Mouse (Mus musculus) lung, embryonic 16.5 days (tissue): ENCODE measurements around the gene Cdr2. TPM values are rescaled to one million over a fixed set of nuclear protein-coding genes. Genes with fewer than 3 reads are reported as not detected.
A peak's percentile ranks its signal among the peaks of the same experiment; 100 is the strongest.
"Not testable (repeated sequence)": the region's sequence is repeated elsewhere in the genome, so short reads cannot be mapped to it uniquely, and the experiment has no call there.

Source experiments
- ATAC-seq: fragments of 200-750 bp; cut with Nextera tagmentation; 2 replicates; pipeline ENCODE4 v1.8.0; 2017; ENCODE audit warnings: low read depth, mild to moderate bottlenecking, moderate library complexity
- H3K27ac ChIP-seq: fragments of 300-500 bp; sonication (generic); 2 replicates; pipeline ENCODE4 v1.5.1; 2014; ENCODE audit warnings: mild to moderate bottlenecking, control low read depth, low read length
- H3K27me3 ChIP-seq: fragments of 300-500 bp; sonication (generic); 2 replicates; pipeline ENCODE4 v1.6.1; 2014; ENCODE audit warnings: low read depth, low read length, mixed read lengths; ENCODE audit not compliant: control insufficient read depth, insufficient read depth
- H3K36me3 ChIP-seq: fragments of 300-500 bp; sonication (generic); 2 replicates; pipeline ENCODE4 v1.6.1; 2014; ENCODE audit warnings: low read length; ENCODE audit not compliant: control insufficient read depth, insufficient read depth
- H3K4me1 ChIP-seq: fragments of 300-500 bp; sonication (generic); replicated peaks from 2 replicates; pipeline ENCODE4 v1.6.1; 2014; ENCODE audit warnings: low read length, mixed read lengths; ENCODE audit not compliant: control insufficient read depth, insufficient read depth
- H3K4me2 ChIP-seq: fragments of 300-500 bp; sonication (generic); 2 replicates; pipeline ENCODE4 v1.6.1; 2014; ENCODE audit warnings: low read depth, low read length, control low read depth
- H3K4me3 ChIP-seq: fragments of 300-500 bp; sonication (generic); 2 replicates; pipeline ENCODE4 v1.5.1; 2014; ENCODE audit warnings: mild to moderate bottlenecking, low read length, control low read depth
- H3K9ac ChIP-seq: fragments of 300-500 bp; sonication (generic); 2 replicates; pipeline ENCODE4 v1.6.1; 2014; ENCODE audit warnings: low read length, control low read depth
- H3K9me3 ChIP-seq: fragments of 300-500 bp; sonication (generic); 2 replicates; pipeline ENCODE4 v1.6.1; 2016; ENCODE audit warnings: low read length; ENCODE audit not compliant: control insufficient read depth
- WGBS: fragments of 180-500 bp; shearing (Covaris S2); extraction: QIAGEN DNeasy Blood & Tissue Kit; methylation state at CpG from one replicate; pipeline ENCODE4 v1.1.7; 2014; 5-methylcytosine and 5-hydroxymethylcytosine counted together
- polyA plus RNA-seq: library from polyadenylated mRNA; unstranded; fragments of >200 nt; fragmentation: Nextera tagmentation; extraction: Ambion mirVana; gene quantifications from 2 replicates; pipeline ENCODE4 v1.2.1, GENCODE M21; 2015

Cdr2 gene
- polyA plus RNA-seq, 1 experiment from 2014 or later: 8.5 TPM

DNA sequence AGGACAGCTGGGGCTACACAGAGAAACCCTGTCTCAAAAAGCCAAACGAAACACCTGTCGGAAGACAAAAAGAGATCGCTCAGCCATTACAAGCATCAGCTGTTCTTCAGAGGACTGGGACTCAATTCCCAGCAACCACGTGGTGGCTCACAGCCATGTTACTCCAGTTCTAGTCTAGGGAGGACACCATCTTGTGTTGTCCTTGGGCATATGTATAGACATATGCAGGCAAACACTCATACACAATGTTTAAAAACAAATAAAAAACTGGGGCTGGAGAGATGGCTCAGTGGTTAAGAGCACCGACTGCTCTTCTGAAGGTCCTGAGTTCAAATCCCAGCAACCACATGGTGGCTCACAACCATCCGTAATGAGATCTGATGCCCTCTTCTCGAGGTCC is 28.5 kb downstream of the Cdr2 start:
- WGBS: 88% methylated on average over 7 of the region's 7 CpGs
- not testable (repeated sequence) for ATAC-seq, H3K4me3 ChIP-seq, H3K9me3 ChIP-seq, H3K4me1 ChIP-seq, H3K27ac ChIP-seq, H3K4me2 ChIP-seq, H3K27me3 ChIP-seq, H3K9ac ChIP-seq
- peaks cover 11% of the 10 kb centered on the region; the same call in 1 of the 2 replicates for H3K36me3 ChIP-seq

DNA sequence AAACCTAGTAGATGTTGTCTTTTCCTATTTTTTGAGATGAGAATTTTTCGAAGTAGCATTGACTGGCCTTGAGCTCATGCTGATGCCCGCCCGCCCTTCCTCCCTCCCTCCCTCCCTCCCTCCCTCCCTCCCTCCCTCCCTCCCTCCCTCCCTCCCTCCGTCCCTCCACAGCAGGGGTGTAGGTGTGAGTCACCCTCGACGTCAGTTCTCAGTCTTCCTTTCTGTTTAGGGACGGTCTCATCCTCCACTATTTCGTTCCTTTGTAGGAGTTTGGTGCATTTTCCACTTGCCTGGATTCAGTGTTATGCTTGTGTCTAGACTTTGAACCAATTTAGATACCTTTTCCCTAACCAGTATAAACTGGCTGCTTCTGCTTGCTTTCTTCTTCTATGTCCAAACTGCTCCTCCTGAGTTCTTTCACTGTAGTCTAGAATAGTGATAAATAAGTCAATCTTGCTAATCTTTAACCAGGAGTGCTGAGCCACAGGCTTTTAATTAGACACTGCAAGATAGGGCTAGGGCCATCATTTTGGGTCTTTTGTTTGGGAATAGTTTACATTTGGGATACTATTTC is 38.1 kb downstream of the Cdr2 start:
- Histone ChIP-seq H3K27ac (no peak overlapping the region), H3K4me3 (no peak overlapping the region), H3K9ac (no peak overlapping the region), H3K27me3 (no peaks in the 10 kb centered on the region), H3K36me3 (peaks cover 25% of the 10 kb centered on the region), H3K9me3 (no peaks in the 10 kb centered on the region), H3K4me2 (no peak overlapping the region), H3K4me1 (no peaks in the 10 kb centered on the region)
- no peak for ATAC-seq
- 70% methylated on average over 7 of the region's 8 CpGs for WGBS

DNA sequence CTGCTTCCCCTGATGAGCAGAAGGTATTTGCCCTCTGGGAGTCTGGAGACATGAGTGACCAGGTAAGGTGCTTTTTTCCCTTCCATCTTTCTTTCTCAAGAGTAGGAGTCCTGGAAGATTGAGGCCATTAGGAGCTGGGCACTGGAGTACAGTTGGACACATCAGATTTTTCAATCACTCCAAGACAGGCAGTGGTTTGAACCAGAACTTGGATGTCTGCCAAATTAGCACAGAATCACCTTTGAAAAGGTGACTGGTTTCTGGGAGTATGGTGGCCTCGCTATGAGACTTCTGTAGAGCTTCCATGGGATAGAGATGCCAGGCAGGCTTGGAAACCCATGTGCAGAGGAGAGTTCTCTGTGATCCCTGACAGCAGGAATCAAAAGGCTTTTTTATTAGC is 39.6 kb downstream of the Cdr2 start:
- Histone ChIP-seq H3K4me1 (no peaks in the 10 kb centered on the region), H3K27me3 (no peaks in the 10 kb centered on the region), H3K36me3 (peaks cover 27% of the 10 kb centered on the region), H3K4me3 (no peak overlapping the region), H3K4me2 (no peak overlapping the region), H3K27ac (no peak overlapping the region), H3K9me3 (no peaks in the 10 kb centered on the region), H3K9ac (no peak overlapping the region)
- WGBS: 74% methylated on average over 1 of the region's 1 CpGs
- ATAC-seq: no peak

DNA sequence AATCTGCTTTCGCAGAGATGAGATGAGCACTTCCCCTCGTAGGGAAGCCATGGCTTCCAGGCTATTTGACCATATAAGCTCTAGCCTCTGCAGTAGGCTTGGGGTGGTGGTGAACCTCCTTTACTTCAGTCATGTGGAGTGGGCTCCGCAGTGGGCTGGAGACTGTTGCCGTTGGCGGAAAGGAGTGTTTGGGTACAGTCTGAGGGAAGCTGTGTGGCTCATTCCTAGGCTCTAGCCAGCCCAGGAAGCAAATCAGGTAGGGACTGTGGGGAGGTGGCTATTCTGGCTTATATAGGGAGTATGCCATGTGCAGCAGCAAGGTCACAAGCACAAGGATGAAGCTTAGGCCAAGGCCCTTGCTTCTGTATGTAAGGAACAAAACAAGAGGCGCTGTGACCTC is 40.9 kb downstream of the Cdr2 start:
- H3K4me2 ChIP-seq: no peak overlapping the region
- ATAC-seq: no peak
- H3K9me3 ChIP-seq: no peaks in the 10 kb centered on the region
- H3K4me3 ChIP-seq: no peak overlapping the region
- 90% methylated on average over 6 of the region's 6 CpGs for WGBS
- no peaks in the 10 kb centered on the region for H3K4me1 ChIP-seq
- H3K27ac ChIP-seq: no peak overlapping the region
- H3K9ac ChIP-seq: no peak overlapping the region
- H3K27me3 ChIP-seq: no peaks in the 10 kb centered on the region
- H3K36me3 ChIP-seq: peaks cover 29% of the 10 kb centered on the region

DNA sequence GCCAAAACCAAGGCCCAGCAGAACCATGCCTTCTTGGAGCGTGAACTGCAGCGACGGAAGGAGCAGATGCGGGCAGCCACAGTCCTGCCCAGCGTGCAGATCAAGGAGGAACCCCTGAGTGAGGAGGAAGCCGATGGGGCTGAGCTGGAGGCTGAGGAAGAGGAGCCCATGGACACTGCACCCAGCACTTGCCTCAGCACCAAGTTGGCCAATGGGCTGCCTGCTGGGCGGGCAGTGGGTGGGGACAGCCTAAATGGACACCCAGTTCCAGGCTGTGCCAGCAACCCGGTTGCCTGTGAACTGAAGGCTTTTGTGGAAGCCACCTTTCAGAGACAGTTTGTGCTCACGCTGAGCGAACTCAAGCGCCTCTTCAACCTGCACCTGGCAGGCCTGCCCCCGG is 41.8 kb downstream of the Cdr2 start:
- no peak overlapping the region for H3K9ac ChIP-seq
- no peaks in the 10 kb centered on the region for H3K4me1 ChIP-seq
- H3K27me3 ChIP-seq: no peaks in the 10 kb centered on the region
- no peak overlapping the region for H3K4me3 ChIP-seq
- 0 out of 2 replicates have a peak, but pooled peaks have one; percentile 47 for ATAC-seq
- 94% methylated on average over 12 of the region's 12 CpGs for WGBS
- H3K27ac ChIP-seq: no peak overlapping the region
- no peaks in the 10 kb centered on the region for H3K9me3 ChIP-seq
- peaks cover 26% of the 10 kb centered on the region for H3K36me3 ChIP-seq
- no peak overlapping the region for H3K4me2 ChIP-seq

DNA sequence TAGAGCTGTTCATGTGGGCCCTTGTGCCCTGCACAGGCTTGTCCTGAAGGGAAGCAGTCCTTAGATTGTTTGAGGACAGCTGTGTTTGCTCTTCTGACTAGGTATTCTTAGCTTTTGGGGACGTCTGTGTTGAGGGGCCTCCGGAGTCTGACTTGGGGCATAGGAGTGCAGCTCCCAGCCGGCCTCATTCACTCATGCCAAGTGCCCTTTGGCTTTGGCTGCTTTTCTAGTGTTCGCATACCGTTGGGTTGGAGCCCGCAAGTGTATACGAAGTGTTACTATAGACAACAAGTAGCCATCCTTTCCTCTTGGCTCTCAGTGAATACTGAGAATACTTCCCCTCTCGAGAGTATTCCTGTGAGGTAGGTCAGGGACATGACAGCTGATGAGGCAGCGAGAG is 43.9 kb downstream of the Cdr2 start:
- Histone ChIP-seq H3K4me2 (no peak overlapping the region), H3K9ac (no peak overlapping the region), H3K9me3 (no peaks in the 10 kb centered on the region), H3K4me3 (no peak overlapping the region), H3K27me3 (no peaks in the 10 kb centered on the region), H3K36me3 (peaks cover 28% of the 10 kb centered on the region), H3K4me1 (no peaks in the 10 kb centered on the region), H3K27ac (no peak overlapping the region)
- WGBS: 60% methylated on average over 9 of the region's 9 CpGs
- ATAC-seq: no peak

DNA sequence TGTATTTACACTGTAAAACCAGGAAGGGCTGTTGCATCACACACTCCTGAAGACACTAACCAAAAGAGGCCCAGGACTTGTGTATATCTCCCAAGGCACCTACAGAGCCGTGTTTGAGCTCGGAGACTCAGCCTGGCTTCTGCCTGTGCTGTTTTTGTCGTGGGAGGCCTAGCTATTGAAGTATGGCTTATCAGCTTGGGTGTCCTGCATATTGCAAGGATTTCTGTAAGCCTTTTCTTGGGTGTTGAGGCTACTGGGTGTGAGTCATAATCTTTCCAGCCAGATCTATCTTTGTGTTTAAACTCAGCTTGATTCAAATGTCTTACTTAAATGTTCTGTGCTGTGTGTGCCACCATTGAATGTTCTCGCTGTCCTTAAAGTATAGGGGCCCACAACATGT is 45.6 kb downstream of the Cdr2 start:
- no peak overlapping the region for H3K4me2 ChIP-seq
- 86% methylated on average over 4 of the region's 4 CpGs for WGBS
- H3K36me3 ChIP-seq: peaks cover 35% of the 10 kb centered on the region
- no peak overlapping the region for H3K9ac ChIP-seq
- no peaks in the 10 kb centered on the region for H3K9me3 ChIP-seq
- no peak overlapping the region for H3K4me3 ChIP-seq
- no peak overlapping the region for H3K27ac ChIP-seq
- no peaks in the 10 kb centered on the region for H3K27me3 ChIP-seq
- no peak for ATAC-seq
- H3K4me1 ChIP-seq: no peaks in the 10 kb centered on the region

DNA sequence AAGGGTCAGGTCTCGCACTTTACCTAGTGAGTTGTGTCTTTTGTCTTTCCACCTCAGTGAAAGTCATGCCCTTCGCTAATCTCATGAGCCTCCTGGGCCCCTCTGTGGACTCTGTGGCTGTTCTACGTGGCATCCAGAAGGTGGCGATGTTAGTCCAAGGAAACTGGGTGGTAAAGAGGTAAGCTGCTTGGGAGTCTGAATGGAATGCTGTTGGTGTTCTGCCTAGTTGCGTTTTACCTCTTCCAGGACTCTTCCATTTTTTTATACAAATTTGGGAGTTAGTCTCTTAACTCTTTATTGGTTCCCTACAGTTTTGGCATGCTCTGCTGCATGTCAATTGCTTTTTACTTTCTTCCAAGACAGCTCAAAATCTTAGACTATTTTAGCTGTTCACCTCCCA is 47.4 kb downstream of the Cdr2 start:
- peaks cover 35% of the 10 kb centered on the region for H3K36me3 ChIP-seq
- H3K9me3 ChIP-seq: no peaks in the 10 kb centered on the region
- H3K4me3 ChIP-seq: no peak overlapping the region
- 25% methylated on average over 5 of the region's 5 CpGs for WGBS
- H3K9ac ChIP-seq: no peak overlapping the region
- peak; percentile 81 for ATAC-seq
- H3K27me3 ChIP-seq: no peaks in the 10 kb centered on the region
- no peak overlapping the region for H3K4me2 ChIP-seq
- H3K27ac ChIP-seq: no peak overlapping the region
- no peaks in the 10 kb centered on the region for H3K4me1 ChIP-seq

DNA sequence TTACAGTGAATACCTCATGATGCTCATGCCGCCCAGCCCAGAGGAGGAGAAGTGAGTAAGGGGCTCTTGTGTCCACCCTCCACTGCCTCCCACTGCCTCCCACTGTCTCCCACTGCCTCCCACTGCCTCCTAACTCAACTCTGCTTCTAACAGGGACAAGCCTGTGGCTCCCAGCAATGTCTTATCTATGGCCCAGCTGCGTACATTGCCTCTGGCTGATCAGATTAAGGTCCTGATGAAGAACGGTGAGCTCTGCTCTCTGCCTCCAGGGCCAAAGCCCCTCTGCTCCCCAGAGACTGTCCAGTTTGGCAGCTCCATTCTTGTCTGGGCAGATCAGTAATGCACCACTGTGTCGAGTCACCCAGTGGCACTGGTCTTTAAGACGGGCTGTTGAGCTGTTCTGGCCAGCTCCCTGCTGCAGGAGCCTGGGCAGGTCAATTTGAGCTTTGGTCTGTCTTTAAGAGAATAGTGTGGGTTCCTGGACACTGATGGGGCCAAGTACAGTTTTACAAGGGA is 48.4 kb downstream of the Cdr2 start:
- Histone ChIP-seq H3K4me3 (no peak overlapping the region), H3K36me3 (peaks cover 39% of the 10 kb centered on the region), H3K4me1 (no peaks in the 10 kb centered on the region), H3K27ac (no peak overlapping the region), H3K9me3 (no peaks in the 10 kb centered on the region), H3K9ac (no peak overlapping the region), H3K27me3 (no peaks in the 10 kb centered on the region), H3K4me2 (no peak overlapping the region)
- no peak for ATAC-seq
- WGBS: 90% methylated on average over 5 of the region's 5 CpGs

DNA sequence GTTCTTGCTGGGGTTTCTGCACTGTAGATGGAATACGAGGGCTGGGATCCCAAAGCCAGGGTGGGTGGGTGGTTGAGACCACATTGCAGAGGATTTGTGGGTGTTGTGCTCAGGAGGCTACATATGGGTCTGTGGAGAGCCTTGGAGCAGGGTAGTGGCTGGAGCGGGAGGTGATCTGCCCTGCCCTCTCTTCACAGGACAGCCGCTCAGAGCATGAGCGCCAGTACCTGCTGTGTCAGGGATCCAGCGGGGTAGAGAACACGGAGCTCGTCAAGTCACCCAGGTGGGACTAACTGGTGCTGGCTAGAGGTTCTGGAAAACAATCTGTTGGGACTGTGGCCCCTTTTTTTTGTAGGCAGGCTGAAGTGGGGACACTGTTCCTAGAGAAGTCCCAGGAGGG is 49.0 kb downstream of the Cdr2 start:
- H3K4me1 ChIP-seq: no peaks in the 10 kb centered on the region
- ATAC-seq: no peak
- 89% methylated on average over 7 of the region's 7 CpGs for WGBS
- H3K4me3 ChIP-seq: no peak overlapping the region
- H3K27ac ChIP-seq: no peak overlapping the region
- no peaks in the 10 kb centered on the region for H3K27me3 ChIP-seq
- peaks cover 44% of the 10 kb centered on the region for H3K36me3 ChIP-seq
- no peak overlapping the region for H3K4me2 ChIP-seq
- no peak overlapping the region for H3K9ac ChIP-seq
- no peaks in the 10 kb centered on the region for H3K9me3 ChIP-seq
